12 mouse cellular contexts compared by ENCODE assay signal in the genomic region with DNA sequence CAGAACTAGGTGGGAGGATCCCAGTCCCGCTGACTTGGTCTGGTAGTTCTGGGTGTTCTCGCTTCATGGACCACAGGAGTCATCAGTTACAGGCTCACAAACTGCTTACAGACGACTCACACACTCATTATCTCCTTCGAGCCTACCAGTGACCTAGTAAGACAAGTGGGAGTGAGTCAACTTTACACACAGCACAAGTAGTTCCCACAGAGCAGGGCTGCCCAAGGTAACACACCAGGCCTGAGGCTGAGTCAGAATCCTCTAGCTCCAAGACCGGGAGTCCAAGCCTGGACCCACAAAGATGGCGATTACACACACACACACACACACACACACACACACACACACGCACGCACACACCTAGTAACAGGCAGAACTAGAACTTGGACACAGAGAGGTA. TPM values are rescaled to one million over a fixed set of nuclear protein-coding genes. Genes with fewer than 3 reads are reported as not detected.
DNase-seq lines count a peak whose midpoint lies in the region; ATAC-seq and TF ChIP-seq lines count a peak whose summit lies in the region.
"Had no signal": no experiment of that assay in that cellular context is flagged by ENCODE, and none has a peak within 500 bp of the region (broad histone marks: within the 10 kb centered on the region; RNA-seq: fewer than 3 reads in every experiment).

No protein-coding gene starts in this region.

- TF ChIP-seq CTCF in kidney, postnatal 0 days (IDR thresholded peaks at IDR 0.05; ENCODE audit: low read depth) = no peak

- no peak overlapping the region for H3K9ac ChIP-seq in kidney, postnatal 0 days (ENCODE audit: low read depth, low read length)
- H3K9ac ChIP-seq in embryonic facial prominence, embryonic 12.5 days = peak overlapping the region; percentile 85
- peak overlapping the region; percentile 65 for H3K9ac ChIP-seq in intestine, embryonic 14.5 days (ENCODE audit: low read length)
- no peak overlapping the region for H3K9ac ChIP-seq in neural tube, embryonic 12.5 days

- H3K27ac ChIP-seq in kidney, postnatal 0 days = no peak overlapping the region
- H3K27ac ChIP-seq in embryonic facial prominence, embryonic 12.5 days = no peak overlapping the region
- H3K27ac ChIP-seq in intestine, embryonic 14.5 days (ENCODE audit: low read depth) = no peak overlapping the region
- no peak overlapping the region for H3K27ac ChIP-seq in neural tube, embryonic 12.5 days

- H3K4me1 ChIP-seq in kidney, postnatal 0 days (replicated peaks; ENCODE audit: insufficient read depth, low read length) = peaks cover 12% of the 10 kb centered on the region; the same call in 1 of the 2 replicates
- peaks cover 15% of the 10 kb centered on the region for H3K4me1 ChIP-seq in embryonic facial prominence, embryonic 12.5 days
- peaks cover 17% of the 10 kb centered on the region for H3K4me1 ChIP-seq in intestine, embryonic 14.5 days (replicated peaks; ENCODE audit: control insufficient read depth, insufficient read depth, low read length)
- H3K4me1 ChIP-seq in neural tube, embryonic 12.5 days = peaks cover 25% of the 10 kb centered on the region

- peak overlapping the region; percentile 86 for H3K4me2 ChIP-seq in kidney, postnatal 0 days (ENCODE audit: low read length)
- peak overlapping the region; percentile 83 for H3K4me2 ChIP-seq in embryonic facial prominence, embryonic 12.5 days (replicated peaks)
- peak overlapping the region; percentile 68 for H3K4me2 ChIP-seq in intestine, embryonic 14.5 days (ENCODE audit: low read length)
- H3K4me2 ChIP-seq in neural tube, embryonic 12.5 days (replicated peaks) = peak overlapping the region; percentile 91

- WGBS in kidney, postnatal 0 days = 70% methylated on average over 8 of the region's 8 CpGs
- WGBS in embryonic facial prominence, embryonic 12.5 days = 78% methylated on average over 8 of the region's 8 CpGs
- 84% methylated on average over 8 of the region's 8 CpGs for WGBS in intestine, embryonic 14.5 days
- 87% methylated on average over 8 of the region's 8 CpGs for WGBS in neural tube, embryonic 12.5 days

- ATAC-seq in kidney, postnatal 0 days (replicated peaks; ENCODE audit: low FRiP score, low read depth) = no peak
- ATAC-seq in embryonic facial prominence, embryonic 12.5 days (ENCODE audit: insufficient number of reproducible peaks, insufficient read depth, low FRiP score, low TSS enrichment) = no peak
- ATAC-seq in intestine, embryonic 14.5 days (replicated peaks; ENCODE audit: low FRiP score, low TSS enrichment, low read depth) = no peak
- ATAC-seq in neural tube, embryonic 12.5 days (ENCODE audit: low FRiP score, low read depth) = no peak

- H3K9me3 ChIP-seq in kidney, postnatal 0 days (replicated peaks; ENCODE audit: low read length) = no peaks in the 10 kb centered on the region
- H3K9me3 ChIP-seq in embryonic facial prominence, embryonic 12.5 days = no peaks in the 10 kb centered on the region
- H3K9me3 ChIP-seq in intestine, embryonic 14.5 days (ENCODE audit: control insufficient read depth, low read length) = no peaks in the 10 kb centered on the region
- no peaks in the 10 kb centered on the region for H3K9me3 ChIP-seq in neural tube, embryonic 12.5 days

- H3K27me3 ChIP-seq in kidney, postnatal 0 days (ENCODE audit: insufficient read depth, low read length) = no peaks in the 10 kb centered on the region
- no peaks in the 10 kb centered on the region for H3K27me3 ChIP-seq in embryonic facial prominence, embryonic 12.5 days
- H3K27me3 ChIP-seq in intestine, embryonic 14.5 days (replicated peaks; ENCODE audit: control insufficient read depth, insufficient read depth, low read length) = no peaks in the 10 kb centered on the region
- no peaks in the 10 kb centered on the region for H3K27me3 ChIP-seq in neural tube, embryonic 12.5 days (replicated peaks)

- 0 out of 2 replicates have a peak overlapping the region, but pooled peaks have one; percentile 79 for H3K4me3 ChIP-seq in kidney, postnatal 0 days (replicated peaks; ENCODE audit: low read depth, low read length)
- H3K4me3 ChIP-seq in embryonic facial prominence, embryonic 12.5 days = peak overlapping the region; percentile 81
- peak overlapping the region; percentile 69; the same call in 1 of the 2 replicates for H3K4me3 ChIP-seq in intestine, embryonic 14.5 days (ENCODE audit: low read depth, low read length)
- H3K4me3 ChIP-seq in neural tube, embryonic 12.5 days = peak overlapping the region; percentile 67

- H3K36me3 ChIP-seq in kidney, postnatal 0 days (ENCODE audit: insufficient read depth, low read length) = peaks cover 14% of the 10 kb centered on the region; the same call in 1 of the 2 replicates
- H3K36me3 ChIP-seq in embryonic facial prominence, embryonic 12.5 days = peaks cover 16% of the 10 kb centered on the region
- peaks cover 27% of the 10 kb centered on the region for H3K36me3 ChIP-seq in intestine, embryonic 14.5 days (ENCODE audit: control insufficient read depth, insufficient read depth, low read length)
- peaks cover 22% of the 10 kb centered on the region for H3K36me3 ChIP-seq in neural tube, embryonic 12.5 days

- no peak for DNase-seq in kidney, postnatal 0 days (ENCODE audit: low spot score)
- DNase-seq in kidney, adult 11 months = no peak
- DNase-seq in intestine, embryonic 14.5 days (ENCODE audit: low spot score) = no peak
- DNase-seq in left cerebral cortex, adult 11 months (ENCODE audit: low spot score) = no peak
- no peak for DNase-seq in gastrocnemius, adult 8-10 months (ENCODE audit: low spot score in 2 of 2)
- DNase-seq in embryo, embryonic 10 days (ENCODE audit: low spot score) = no peak
- DNase-seq: cerebellum, adult 9-10 months; heart, postnatal 10 days; lung, postnatal 36 days had no signal

RNA-seq across cellular contexts. Expression of a gene that starts 14.5 kb away (rescaled TPM):
- 12.6 and 14.3 TPM in 2 replicates for polyA plus RNA-seq in kidney, postnatal 0 days (2015; fragmentation: Nextera tagmentation; extraction: Ambion mirVana)
- 23.8 and 24.1 TPM in 2 replicates for polyA plus RNA-seq in embryonic facial prominence, embryonic 12.5 days (2016; fragmentation: Nextera tagmentation; extraction: Ambion mirVana)
- polyA plus RNA-seq in intestine, embryonic 14.5 days (2014; fragmentation: Nextera tagmentation; extraction: Ambion mirVana) = 12.3 and 14.8 TPM in 2 replicates
- polyA plus RNA-seq in neural tube, embryonic 12.5 days (2016; fragmentation: Nextera tagmentation; extraction: Ambion mirVana) = 23.8 and 26.6 TPM in 2 replicates
- 1 to 10 TPM; 2.8 to 3.9 (median 3.2) TPM for total RNA-seq in gastrocnemius, adult 8-10 months (2022)

RNA-seq across cellular contexts. Expression of a gene that starts 15.9 kb away (rescaled TPM):
- not detected in 2 replicates for polyA plus RNA-seq in kidney, postnatal 0 days (2015; fragmentation: Nextera tagmentation; extraction: Ambion mirVana)
- 0.20 and 0.67 TPM in 2 replicates for polyA plus RNA-seq in embryonic facial prominence, embryonic 12.5 days (2016; fragmentation: Nextera tagmentation; extraction: Ambion mirVana)
- 0.14 TPM in 1 of 2 replicates, not detected in the other for polyA plus RNA-seq in intestine, embryonic 14.5 days (2014; fragmentation: Nextera tagmentation; extraction: Ambion mirVana)
- 0.32 TPM in 1 of 2 replicates, not detected in the other for polyA plus RNA-seq in neural tube, embryonic 12.5 days (2016; fragmentation: Nextera tagmentation; extraction: Ambion mirVana)
- not detected for total RNA-seq in gastrocnemius, adult 8-10 months (2022)
- total RNA-seq: heart, postnatal 10 days; MEL had no signal

RNA-seq across cellular contexts. Expression of a gene that starts 20.7 kb away (rescaled TPM):
- 16.8 and 19.1 TPM in 2 replicates for polyA plus RNA-seq in kidney, postnatal 0 days (2015; fragmentation: Nextera tagmentation; extraction: Ambion mirVana)
- polyA plus RNA-seq in embryonic facial prominence, embryonic 12.5 days (2016; fragmentation: Nextera tagmentation; extraction: Ambion mirVana) = 24.3 and 26.8 TPM in 2 replicates
- polyA plus RNA-seq in intestine, embryonic 14.5 days (2014; fragmentation: Nextera tagmentation; extraction: Ambion mirVana) = 19.1 and 19.7 TPM in 2 replicates
- 21.3 and 22.6 TPM in 2 replicates for polyA plus RNA-seq in neural tube, embryonic 12.5 days (2016; fragmentation: Nextera tagmentation; extraction: Ambion mirVana)
- 1 to 10 TPM; 2.1 to 2.7 (median 2.2) TPM for total RNA-seq in gastrocnemius, adult 8-10 months (2022)

Comparison
In these comparisons a context has a peak if more than half of its experiments do, and no peak if none do; other contexts are left out.
1. H3K9ac ChIP-seq: peak in embryonic facial prominence, embryonic 12.5 days (single experiment) and intestine, embryonic 14.5 days (single experiment); none in kidney, postnatal 0 days (single experiment) and neural tube, embryonic 12.5 days (single experiment).
2. Peak in every context shown above with its lines, with median percentiles within 50 percentile points of each other: H3K4me2 ChIP-seq and H3K4me3 ChIP-seq.